Mouse (Mus musculus): ENCODE results near the gene Pqlc3.

Gene Pqlc3

GRCm38 (mm10) chr12:17009466-17009865 is 9.3 kb upstream of the Pqlc3 start:
- DNase-seq (ENCODE audit: low spot score): no peak

- no peak for DNase-seq (ENCODE audit: low spot score)
These were observed 1.0 kb upstream of the Pqlc3 start for GRCm38 (mm10) chr12:17001211-17001610.

- DNase-seq (ENCODE audit: low spot score): no peak
These were observed 420 bp upstream of the Pqlc3 start for GRCm38 (mm10) chr12:17000628-17001027.

GRCm38 (mm10) chr12:16999146-16999545 is 1.1 kb downstream of the Pqlc3 start:
- DNase-seq (ENCODE audit: low spot score): no peak

- no peak for DNase-seq (ENCODE audit: low spot score)
These were observed 3.2 kb downstream of the Pqlc3 start for GRCm38 (mm10) chr12:16996886-16997462.

GRCm38 (mm10) chr12:16996281-16996680 is 3.9 kb downstream of the Pqlc3 start:
- no peak for DNase-seq (ENCODE audit: low spot score)

- no peak for DNase-seq (ENCODE audit: low spot score)
These were observed 5.9 kb downstream of the Pqlc3 start for GRCm38 (mm10) chr12:16994291-16994690.

GRCm38 (mm10) chr12:16992355-16992754 is 7.9 kb downstream of the Pqlc3 start:
- no peak for DNase-seq (ENCODE audit: low spot score)

GRCm38 (mm10) chr12:16991376-16991775 is 8.8 kb downstream of the Pqlc3 start:
- no peak for DNase-seq (ENCODE audit: low spot score)

- no peak for DNase-seq (ENCODE audit: low spot score)
These were observed 14.4 kb downstream of the Pqlc3 start for GRCm38 (mm10) chr12:16985778-16986177.

GRCm38 (mm10) chr12:16977120-16977519 is 23.1 kb downstream of the Pqlc3 start:
- no peak for DNase-seq (ENCODE audit: low spot score)

- DNase-seq (ENCODE audit: low spot score): no peak
These were observed 33.4 kb downstream of the Pqlc3 start for GRCm38 (mm10) chr12:16966811-16967210.

GRCm38 (mm10) chr12:16963354-16963753 is 36.9 kb downstream of the Pqlc3 start:
- no peak for DNase-seq (ENCODE audit: low spot score)

GRCm38 (mm10) chr12:16958851-16959250 is 41.4 kb downstream of the Pqlc3 start:
- peak; percentile 18 for DNase-seq (ENCODE audit: low spot score)

- DNase-seq (ENCODE audit: low spot score): no peak
These were observed 52.0 kb downstream of the Pqlc3 start for GRCm38 (mm10) chr12:16948239-16948638.

- DNase-seq (ENCODE audit: low spot score): no peak
These were observed 58.2 kb downstream of the Pqlc3 start for GRCm38 (mm10) chr12:16941976-16942375.
